Mouse (Mus musculus): ENCODE measurements around the gene Pcsk4.
A peak's percentile ranks its signal among the peaks of the same experiment; 100 is the strongest.

The Pcsk4 gene

DNA sequence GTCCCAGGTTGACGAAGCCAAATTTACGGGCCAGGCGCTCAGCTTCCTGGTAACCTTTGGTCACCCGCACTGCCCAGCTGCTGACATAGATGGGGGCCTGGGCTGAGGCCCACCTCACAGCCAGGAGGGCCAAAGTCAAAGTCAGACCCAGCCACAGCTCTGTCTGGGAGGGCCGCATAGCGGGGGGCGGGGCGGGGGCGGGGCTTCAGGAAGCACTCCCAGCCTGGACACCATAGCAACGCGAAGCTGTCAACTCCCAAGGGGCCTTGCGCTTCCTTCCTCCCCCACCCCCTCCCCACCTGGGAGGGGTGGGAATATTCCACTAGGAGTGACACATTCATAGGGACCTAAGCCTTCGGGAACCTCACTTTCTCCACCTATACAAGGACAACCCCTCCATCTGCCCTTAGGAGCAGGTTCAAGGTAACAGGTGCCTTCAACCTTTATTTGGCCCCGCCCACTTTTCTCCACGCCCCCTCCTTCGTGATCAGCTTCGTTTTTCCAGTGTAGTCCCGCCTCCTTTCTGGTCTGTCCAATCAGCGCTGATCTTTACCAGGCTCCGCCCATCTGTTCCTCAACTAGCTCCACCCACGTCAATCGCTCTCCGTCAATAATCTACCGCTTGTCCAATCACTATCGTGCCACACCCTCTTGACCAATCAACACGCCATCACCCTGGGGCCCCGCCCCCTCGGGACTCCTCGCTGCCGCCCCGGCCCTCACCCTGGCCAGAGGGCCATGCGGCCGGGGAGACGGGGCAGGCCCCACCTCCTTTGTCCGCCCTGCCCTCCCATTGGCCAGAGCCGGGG is at the start of gene Pcsk4, which contains the start of gene Reep6:
Pcsk4 (minus strand) TSS at position 226 of the 809 bp plus-strand sequence.
Reep6 (plus strand) TSS at position 681 of the 809 bp plus-strand sequence.
- peak; percentile 70 for DNase-seq (ENCODE audit: low spot score)

DNA sequence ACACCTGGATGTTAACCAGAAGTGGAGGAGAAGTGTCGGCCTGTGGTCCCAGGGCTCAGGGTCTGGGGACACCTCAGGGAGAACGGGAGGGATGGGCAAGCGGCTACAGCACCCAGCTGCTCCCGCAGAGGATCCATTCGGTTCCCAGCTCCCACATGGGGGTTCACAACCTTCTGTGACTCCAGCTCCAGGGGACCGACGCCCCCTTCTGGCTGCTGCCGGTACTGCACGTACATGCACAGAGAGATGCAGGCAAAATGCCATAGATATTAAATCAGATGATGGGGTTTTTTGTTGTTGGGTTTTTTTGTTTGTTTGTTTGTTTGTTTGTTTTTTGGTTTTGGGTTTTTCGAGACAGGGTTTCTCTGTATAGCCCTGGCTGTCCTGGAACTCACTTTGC is 48.4 kb upstream of the Pcsk4 start:
- no peak for DNase-seq (ENCODE audit: low spot score)

DNA sequence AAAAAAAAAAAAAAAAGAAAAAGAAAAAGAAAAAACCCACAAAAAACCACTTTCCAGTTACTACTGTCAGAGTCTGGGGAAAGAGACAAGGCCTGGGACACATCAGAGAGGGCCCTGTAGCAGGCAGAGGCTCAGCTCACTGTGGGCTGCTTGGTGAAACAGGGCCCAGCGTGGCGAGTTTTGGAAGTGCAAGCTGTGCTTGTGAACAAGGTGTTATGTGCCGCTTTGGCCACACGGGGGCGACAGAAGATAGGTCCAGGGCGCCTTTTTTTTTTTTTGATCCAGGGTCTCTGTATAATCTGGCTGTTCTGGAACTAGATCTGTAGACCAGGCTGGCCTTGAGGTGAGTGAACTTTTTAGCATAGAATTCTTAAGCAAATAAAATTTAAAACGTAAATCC is 46.9 kb upstream of the Pcsk4 start:
- DNase-seq (ENCODE audit: low spot score): peak; percentile 95

DNA sequence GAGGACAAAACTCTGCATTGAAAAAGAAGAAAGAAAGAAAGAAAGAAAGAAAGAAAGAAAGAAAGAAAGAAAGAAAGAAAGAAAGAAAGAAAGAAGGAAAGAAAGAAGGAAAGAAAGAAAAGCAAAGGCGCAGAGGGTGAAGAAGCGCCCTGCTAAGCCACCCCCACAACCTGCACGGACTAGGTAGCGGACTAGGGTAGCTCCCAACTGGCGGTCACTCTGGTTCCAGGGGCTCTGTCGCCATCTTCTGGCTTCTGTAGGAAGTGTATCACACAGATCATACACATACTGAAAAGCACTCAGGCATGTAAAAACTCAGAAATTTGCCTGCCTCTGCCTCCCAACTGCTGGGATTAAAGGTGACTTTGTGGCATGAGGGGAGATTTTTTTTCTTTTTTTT is 44.8 kb upstream of the Pcsk4 start:
- no peak for DNase-seq (ENCODE audit: low spot score)

DNA sequence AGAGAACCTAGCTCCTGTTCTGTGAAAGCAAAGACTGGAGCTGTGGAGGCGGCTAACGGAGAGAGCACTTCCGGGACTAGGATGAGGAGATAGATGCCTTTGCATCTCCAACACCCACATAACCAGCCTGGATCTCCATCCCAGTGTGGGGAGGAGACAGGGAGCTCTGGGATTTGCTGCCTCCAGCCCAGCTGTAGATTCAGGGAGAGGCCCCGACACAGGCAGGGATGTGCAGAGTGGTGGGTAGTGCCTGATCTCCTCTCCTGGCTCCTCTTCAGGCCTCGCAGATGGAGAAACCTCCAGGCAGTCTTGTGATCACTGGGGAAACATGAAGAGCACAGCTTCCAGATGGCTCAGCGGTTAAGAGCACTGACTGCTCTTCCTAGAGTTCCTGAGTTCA is 43.4 kb upstream of the Pcsk4 start:
- no peak for DNase-seq (ENCODE audit: low spot score)

DNA sequence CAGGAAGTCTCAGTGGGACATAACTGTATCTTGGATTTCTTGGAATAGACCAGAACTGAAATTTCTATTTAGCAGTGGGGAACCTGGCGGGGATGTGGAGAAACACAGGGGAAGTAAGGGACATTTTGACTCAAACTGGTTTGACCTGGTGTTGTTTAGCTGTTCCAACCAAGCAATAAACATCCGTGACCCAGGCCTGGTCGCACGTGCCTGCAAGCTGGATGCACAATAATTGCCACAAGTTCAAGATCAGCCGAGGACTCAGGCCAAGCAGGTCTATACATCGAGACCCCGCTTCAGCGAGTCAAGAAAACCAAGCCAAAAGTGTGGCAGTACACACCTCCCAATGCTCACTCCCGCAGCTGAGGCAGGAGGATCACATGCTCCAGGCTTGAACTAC is 42.7 kb upstream of the Pcsk4 start:
- no peak for DNase-seq (ENCODE audit: low spot score)

DNA sequence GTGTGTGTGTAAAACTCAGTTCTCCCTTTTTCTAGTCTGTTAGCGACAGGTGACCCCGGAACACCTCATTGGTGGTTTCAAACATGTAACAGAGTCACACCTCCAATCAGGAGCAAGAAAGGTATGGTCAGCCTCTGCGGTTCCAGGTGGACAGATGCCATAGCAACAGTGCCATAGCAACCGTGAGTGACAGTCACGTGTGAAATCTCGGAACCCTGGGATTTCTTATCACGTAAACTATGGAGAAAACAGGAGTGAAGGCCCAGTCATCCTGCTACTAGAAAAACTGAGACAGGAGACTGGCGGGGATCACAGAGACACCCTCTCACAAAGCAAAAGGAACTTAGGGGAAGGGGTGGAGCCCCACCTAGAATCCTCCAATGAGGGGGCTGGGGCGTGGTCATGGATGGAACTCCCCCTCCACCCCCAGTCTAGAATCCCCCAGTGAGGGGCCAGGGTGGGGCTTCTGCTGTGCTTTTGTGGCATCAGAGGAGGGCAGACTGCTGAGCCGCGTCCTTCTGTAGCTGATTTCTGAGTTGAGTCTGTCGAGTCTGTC is 42.2 kb upstream of the Pcsk4 start:
- no peak for DNase-seq (ENCODE audit: low spot score)

DNA sequence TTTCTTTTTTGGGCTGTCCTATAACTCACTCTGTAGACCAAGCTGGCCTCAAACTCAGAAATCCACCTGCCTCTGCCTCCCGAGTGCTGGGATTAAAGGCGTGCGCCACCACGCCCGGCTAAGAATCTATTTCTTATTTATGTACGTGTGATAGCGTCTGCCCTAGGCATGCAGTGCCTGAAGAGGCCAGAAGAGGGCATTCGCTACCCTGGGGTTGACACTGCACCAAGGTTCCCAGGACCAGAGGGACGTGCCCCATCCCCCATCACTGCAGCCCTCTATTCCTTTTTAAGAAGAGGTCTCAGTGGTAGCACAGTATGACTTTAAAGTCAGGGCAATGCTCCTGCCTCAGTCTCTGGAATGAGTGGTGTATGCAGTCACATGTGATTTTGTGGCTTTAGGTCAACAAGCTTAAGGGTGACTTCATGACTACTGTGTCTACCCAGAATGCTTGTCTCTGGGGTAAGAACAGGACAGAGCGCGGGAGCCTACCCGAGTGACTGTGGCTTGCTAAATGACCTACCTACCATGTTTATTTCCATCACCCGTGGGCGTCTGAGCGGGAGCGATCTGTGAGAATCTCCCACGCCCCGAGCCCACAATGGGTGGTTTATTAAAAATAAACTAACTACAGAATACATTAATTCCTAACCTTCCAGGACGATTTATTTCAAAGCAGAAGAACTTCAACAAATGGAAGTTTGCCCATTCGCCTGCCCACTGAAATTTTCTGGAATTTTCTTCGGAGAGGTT is 40.9 kb upstream of the Pcsk4 start:
- DNase-seq (ENCODE audit: low spot score): no peak

DNA sequence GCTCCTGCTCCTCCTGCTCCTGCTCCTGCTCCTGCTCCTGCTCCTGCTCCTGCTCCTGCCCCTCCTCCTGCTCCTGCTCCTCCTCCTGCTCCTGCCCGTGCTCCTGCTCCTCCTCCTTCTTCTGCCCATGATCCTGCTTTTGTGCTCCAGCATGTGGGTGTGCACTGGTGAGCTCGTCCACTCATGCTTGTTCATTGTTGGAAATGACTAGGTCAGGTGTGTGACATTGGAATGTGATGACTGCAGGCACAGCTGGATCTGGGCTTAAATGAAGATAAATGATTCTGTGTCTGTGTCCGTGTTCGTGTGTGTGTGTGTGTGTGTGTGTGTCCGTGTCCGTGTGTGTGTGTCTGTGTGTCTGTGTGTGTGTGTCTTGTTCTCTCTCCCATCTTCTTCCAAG is 39.1 kb upstream of the Pcsk4 start:
- no peak for DNase-seq (ENCODE audit: low spot score)

DNA sequence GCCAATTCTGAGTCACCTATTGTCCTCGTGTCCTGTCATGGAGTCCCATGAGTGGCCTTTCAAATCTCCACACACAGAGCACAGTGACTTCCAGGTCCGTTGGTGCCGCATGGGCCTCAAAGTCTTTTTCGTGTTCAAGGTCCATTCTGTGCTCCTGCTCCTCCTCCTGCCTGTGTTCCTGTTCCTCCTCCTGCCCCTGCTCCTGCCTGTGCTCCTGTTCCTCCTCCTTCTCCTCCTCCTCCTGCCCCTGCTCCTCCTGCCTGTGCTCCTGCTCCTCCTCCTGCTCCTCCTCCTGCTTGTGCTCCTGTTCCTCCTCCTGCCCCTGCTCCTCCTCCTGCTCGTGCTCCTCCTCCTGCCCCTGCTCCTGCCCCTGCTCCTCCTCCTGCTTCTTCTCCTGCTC is 38.7 kb upstream of the Pcsk4 start:
- no peak for DNase-seq (ENCODE audit: low spot score)

DNA sequence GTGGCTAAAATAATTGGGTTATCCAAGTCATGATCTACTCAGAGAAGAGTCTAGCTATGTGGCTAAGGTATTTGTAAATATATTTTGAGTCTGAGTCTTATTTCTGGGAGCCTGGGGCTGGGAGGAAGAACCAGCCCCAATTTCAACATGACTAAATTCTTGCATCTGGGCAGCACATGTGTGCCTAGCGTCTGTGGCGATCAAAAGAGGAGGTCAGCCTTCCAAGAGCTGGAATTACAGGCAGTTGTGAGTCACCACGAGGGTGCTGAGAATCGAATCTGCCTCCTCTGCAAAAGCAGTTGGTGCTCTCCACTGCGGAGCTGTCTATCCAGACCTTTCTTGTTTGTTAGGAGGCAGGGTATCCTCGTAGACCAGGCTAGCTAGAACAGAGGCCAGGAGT is 36.4 kb upstream of the Pcsk4 start:
- DNase-seq (ENCODE audit: low spot score): no peak

DNA sequence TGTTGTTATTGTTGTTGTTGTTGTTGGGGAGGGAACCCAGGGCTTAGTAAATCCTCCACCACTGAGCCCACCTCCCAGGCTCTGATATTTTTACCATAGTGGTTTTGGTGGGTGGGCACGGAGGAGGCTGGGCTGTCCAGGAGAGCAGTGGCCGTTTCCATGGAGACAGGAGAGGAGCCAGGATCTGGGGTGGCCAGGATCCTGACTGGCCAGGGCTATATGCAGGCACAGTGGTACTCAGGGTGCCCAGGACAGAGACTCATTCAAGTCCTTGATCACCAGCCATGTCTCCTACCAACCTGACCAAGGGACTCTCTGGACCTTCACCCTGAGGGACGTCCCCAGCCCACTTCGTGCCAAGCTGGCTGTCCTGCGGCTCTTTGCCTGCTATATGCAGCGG is 34.4 kb upstream of the Pcsk4 start:
- DNase-seq (ENCODE audit: low spot score): no peak

DNA sequence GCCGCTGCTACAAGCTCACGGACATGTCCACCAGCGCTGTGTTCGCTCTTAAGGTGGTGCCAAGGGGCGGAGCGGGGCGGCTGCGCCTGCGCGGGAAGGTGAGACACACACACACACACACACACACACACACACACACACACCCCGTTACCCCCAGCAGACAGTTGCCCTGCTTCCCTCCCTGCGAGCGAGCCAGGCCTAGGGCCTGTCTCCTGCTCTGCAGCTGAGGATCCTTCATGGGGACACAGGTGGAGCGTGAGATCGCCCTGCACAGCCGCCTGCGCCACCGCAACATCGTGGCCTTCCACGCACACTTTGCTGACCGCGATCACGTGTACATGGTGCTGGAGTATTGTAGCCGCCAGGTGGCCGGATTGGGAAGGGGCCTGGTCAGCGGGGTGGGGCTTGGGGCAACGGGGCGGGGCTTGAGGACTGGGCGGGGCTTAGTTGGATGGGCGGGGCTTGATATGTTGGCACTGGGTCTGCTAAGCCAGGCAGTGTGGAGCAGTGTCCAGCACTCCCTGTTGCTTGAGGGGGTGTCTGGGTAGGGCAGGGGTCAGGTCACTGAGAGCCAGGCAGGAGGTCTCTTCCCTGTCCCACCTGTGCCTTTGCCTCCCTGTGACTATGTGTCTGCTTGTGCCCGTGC is 28.8 kb upstream of the Pcsk4 start:
- DNase-seq (ENCODE audit: low spot score): no peak

DNA sequence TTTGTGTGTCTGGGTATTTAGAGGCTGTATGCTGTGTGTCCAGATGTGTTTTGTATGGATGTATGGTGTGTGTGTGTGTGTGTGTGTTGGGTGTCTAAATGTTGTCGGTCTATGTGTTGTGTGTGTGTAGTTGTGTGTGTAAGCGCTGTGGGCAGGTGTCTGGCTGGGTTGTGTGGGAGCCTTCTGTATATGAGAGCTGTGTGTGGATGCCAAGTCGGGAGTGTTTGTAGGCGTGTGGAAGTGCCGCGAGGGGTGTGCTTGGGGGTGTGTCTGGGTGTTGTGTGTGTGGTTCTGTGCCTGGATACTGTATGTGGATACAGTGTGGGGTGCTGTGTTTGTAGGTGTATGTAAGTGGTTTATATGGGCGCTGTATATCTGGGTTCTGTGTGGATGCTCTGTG is 28.0 kb upstream of the Pcsk4 start:
- no peak for DNase-seq (ENCODE audit: low spot score)

DNA sequence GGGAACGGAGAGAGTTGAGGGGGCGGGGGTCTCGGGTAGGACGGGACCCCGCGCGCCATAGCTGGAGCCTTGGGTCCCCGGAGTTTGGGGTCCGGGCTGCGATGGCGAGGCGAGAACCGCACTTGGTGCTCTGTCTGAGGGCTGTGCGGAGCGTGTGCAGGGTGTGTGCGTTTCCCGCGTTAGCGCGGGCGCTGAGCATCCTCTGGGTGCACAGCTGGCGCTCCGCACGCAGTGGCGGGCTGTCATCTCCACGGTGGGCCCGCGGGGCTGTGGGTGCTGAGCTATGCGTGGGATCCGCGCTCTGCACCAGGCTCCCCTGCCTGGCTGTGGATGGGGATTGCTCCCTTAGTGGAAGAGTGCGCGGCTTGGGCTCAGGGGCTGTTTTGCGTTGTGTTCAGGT is 27.4 kb upstream of the Pcsk4 start:
- DNase-seq (ENCODE audit: low spot score): no peak

DNA sequence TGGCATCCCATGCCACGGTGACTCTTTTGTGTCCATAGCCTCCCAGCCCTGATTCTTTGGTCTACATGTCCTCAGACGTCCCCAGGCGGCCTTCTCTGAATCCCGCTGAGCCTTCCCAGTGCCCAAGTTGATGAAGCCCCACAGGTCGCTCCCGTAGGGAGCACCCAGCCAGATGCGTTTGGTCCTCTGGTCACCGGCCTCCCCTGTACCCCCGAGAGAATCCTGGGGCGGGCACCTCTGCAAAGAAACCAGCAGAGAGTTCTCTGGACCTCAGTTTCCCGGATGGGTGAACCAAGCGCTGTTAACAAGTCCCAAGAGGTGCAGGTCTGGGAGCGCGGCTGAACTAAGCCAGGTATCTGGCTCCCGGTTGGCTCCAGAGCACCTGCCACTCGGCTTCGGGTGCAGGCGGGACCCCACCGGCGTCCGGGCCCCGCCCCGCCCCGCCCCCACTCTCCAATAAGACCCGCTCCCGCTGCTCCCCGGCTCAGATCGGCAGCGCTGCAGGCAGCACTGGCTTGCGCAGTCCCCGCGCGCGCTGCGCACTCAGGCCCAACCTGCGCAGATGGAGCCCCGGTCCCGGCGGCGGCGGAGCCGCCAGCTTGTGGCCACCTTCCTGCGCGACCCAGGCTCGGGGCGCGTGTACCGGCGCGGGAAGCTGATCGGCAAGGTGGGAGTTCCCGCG is 26.8 kb upstream of the Pcsk4 start, which contains the start of gene Plk5:
Plk5 (plus strand) TSS at position 459 of the 682 bp plus-strand sequence.
- DNase-seq (ENCODE audit: low spot score): no peak

DNA sequence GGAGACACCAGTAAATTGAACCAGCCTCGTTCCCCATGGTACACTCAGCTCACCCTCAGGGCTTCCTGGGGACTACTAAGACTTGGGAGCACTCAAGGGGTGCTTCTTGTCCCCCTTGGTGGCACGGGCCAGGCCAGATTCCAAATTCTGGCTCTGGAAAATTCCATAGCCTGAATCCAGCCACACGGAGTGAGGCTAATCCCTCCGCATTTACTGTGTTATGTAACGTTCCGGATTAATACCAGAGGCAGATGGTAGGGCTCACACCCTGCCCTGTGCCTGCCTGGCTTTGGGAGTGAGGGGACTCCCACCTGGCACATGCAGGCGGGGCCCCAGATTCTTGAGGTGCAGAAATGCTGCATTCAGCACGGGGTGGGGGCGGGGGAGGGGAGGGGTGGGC is 26.1 kb upstream of the Pcsk4 start:
- no peak for DNase-seq (ENCODE audit: low spot score)

DNA sequence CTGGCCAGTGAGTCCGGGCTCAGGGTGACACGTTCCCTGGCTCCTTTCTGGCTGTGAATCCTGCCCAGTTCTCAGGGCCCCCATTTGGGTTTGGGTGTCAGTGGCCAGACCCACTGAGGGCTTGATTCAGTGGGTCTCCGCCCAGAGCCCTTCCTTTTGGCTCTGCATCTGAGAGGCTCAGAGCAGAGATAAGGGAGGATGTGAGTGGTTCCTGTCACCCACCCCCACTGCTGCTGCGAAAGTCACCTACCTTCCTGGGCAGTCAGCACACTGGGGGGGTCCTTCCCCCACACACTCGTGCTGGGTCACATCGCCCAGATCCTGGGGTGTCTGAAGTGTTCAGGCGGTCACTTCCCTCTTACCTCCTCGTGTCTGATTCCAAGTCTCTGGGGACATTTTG is 23.4 kb upstream of the Pcsk4 start:
- DNase-seq (ENCODE audit: low spot score): no peak

DNA sequence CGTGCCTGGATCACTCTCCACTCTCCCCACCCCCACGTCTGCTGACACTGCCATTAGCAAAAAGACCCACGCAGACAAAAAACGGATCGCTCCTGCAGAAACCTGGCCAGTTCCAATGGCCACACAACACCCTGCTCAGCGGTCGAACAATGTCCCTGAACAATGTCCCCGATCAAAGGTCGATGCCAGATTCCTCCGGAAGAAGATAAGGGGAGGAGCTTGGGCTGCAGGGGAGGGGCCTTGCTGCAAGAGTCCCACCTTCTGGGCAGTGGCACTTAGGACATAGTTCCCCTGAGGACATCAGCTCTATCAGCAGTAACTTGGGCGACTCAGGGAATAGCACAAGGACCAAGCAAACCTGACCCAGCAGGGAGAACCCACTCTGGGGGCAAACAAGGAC is 22.6 kb upstream of the Pcsk4 start:
- no peak for DNase-seq (ENCODE audit: low spot score)

DNA sequence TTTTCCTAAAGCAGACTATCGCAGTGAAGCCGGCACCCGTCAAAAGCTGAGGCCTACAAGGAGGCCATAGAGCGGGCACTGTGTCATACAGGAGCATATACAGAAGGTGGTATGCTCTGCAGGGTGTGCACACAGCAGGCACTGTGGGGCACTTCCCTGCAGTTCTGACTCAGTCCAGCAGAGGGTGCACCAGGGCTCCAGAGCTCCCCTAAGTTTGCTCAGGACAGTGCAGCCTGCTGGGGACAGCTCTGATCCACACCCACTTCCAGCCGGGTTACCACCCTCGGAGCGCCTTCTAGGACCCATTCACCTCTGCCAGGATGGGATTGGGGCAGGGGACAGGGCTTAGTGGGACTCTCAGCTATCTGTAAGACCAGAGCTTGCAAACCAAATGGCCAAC is 21.0 kb upstream of the Pcsk4 start:
- peak; percentile 81 for DNase-seq (ENCODE audit: low spot score)

DNA sequence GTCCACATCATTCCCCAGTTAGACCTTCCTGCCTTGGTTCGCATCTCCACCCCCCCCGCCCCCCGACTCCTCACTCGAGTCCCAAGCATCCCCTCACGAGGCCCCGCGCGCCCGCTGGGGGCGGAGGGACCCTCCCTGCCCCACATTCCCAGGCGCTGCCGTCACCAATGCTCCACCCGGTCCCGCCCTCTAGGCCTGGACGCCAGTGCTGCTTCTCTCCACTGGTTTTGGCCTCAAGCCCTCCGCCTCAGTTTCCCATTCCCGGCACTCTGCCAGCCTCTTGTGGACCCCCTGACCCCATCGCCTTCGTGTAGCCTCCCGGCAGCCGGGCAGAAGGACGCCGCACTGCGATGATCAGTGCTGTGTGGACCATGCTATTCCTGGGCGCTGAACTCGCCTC is 19.7 kb upstream of the Pcsk4 start:
- no peak for DNase-seq (ENCODE audit: low spot score)

DNA sequence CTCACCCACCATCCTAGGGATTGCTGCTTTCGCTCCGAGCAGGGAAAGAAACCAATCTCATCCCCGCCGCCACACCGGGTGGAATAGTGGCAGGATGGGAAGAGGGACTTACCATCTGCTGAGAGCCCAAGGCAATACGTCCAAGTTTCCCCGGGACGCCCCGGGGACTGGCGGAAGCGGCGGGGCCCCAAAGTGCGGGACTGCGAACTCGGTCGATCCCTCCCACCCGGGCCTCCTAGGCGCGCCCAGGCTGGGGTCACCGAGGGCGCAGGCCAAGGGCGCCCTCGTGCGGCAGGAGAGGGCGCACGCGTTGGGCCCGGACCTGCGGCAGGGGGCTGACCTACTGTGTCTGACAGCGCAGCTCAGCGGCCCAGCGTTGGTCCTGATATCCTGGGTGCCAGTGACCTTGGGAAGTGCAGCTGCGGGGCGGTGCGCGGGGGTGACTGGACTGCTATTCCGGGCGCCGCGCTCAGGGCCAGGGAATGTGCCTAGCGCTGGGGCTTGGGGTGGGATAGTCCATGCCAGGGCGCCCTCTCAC is 19.0 kb upstream of the Pcsk4 start, which contains the start of gene Adamtsl5:
Adamtsl5 (minus strand) TSS at position 169 of the 538 bp plus-strand sequence.
- peak; percentile 47 for DNase-seq (ENCODE audit: low spot score)
